Mouse (Mus musculus): ENCODE data around the gene Kcne1. TPM values are rescaled to one million over a fixed set of nuclear protein-coding genes. Genes with fewer than 3 reads are reported as not detected.

Gene Kcne1
- polyA plus RNA-seq, 1 experiment, result 1.5 TPM

DNA sequence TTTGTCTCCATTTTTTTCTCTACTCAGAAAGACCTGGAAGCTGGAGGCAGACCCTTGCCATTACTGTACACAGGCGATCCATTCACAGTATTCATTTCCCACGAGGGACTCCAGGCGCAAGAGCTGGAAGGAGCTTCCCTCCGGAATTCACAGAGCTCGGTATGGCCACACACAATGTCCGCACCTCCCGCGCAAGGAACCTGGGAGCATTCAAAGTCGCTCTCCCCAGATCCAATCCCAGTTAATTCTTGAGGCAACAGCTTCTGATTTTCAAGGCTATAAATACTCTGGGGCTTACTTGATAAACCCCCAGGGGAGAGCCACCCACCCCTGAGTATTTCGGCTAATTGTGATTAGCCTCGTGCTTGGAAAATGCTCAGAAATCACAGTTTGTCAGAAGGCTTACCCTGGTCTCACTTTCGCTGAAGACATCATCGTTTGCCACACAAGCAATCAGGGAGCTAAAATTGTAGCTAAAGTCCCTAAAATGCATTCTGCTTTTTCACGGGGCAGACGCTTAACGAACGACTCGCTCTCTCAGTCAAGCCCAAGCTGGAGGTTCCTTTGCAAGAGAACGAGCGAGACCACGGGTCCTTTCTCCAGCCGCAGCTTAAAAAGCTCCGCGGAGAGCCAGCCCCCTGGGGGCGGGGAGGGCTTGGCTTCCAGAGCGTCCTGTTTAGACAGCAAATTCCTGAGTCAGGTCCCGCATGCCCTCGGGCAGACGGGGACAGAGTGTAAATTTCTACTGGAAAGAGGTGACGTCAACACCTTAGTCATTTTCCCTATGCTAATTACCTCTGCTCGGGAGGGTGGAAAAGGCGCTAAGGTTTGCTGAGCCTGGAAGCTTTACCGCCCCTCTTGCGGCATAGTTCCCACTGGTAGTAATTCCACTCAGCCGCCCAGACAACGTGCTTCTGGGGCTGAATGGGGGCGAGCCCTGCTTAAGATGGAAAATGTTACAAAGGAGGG is 40.5 kb upstream of the Kcne1 start:
- H3K4me1 ChIP-seq (replicated peaks; ENCODE audit: control insufficient read depth, insufficient read depth, low read length), result no peaks in the 10 kb centered on the region
- no peak overlapping the region for H3K27ac ChIP-seq (ENCODE audit: control insufficient read depth, insufficient read depth, low read length)
- WGBS, result 8% methylated on average over 37 of the region's 37 CpGs
- H3K4me3 ChIP-seq (ENCODE audit: control insufficient read depth, insufficient read depth, low read length), result no peak overlapping the region
- TF ChIP-seq CTCF (IDR thresholded peaks at IDR 0.05; ENCODE audit: borderline replicate concordance, control insufficient read depth, extremely low read depth, insufficient read depth, low read length, poor library complexity) (no peak), POLR2A (IDR thresholded peaks at IDR 0.05; ENCODE audit: control insufficient read depth, extremely low read depth, insufficient read depth, low read length, poor library complexity) (no peak)
- peak; percentile 4 for DNase-seq
- H3K36me3 ChIP-seq (ENCODE audit: control insufficient read depth, insufficient read depth, low read length), result no peaks in the 10 kb centered on the region
- peaks cover 4% of the 10 kb centered on the region for H3K27me3 ChIP-seq (ENCODE audit: control insufficient read depth, insufficient read depth, low read length)

DNA sequence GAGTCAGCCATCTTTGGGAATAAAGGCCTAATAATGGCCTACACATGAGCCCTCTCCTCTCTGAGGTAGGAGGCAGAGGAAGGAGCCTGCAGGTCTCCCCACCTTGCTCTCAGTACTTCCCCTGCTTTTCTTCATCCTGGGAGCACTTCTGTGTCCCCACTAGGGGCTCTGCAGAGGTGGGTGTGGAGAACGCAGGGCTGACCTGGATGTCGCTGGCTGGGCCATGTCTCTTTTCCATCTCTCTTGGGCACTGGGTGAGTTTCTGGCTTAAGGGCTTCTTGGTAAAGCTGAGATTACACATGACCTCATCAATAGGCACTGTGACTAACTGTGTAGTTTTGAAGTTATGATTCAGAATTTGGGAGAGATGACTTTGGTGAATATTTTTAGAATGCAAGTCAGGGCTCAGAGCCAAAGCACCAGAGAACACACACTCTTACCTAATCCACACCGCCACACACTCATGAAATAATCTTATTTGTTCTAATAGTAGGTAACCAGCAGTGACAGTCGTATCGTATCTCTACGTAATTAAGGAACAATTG is 39.4 kb upstream of the Kcne1 start:
- 94% methylated on average over 6 of the region's 6 CpGs for WGBS
- Histone ChIP-seq H3K27ac (ENCODE audit: control insufficient read depth, insufficient read depth, low read length) (no peak overlapping the region), H3K4me3 (ENCODE audit: control insufficient read depth, insufficient read depth, low read length) (no peak overlapping the region), H3K36me3 (ENCODE audit: control insufficient read depth, insufficient read depth, low read length) (no peaks in the 10 kb centered on the region), H3K4me1 (replicated peaks; ENCODE audit: control insufficient read depth, insufficient read depth, low read length) (no peaks in the 10 kb centered on the region), H3K27me3 (ENCODE audit: control insufficient read depth, insufficient read depth, low read length) (peaks cover 4% of the 10 kb centered on the region)
- no peak for DNase-seq
- no peak for TF ChIP-seq POLR2A (IDR thresholded peaks at IDR 0.05; ENCODE audit: control insufficient read depth, extremely low read depth, insufficient read depth, low read length, poor library complexity)
- no peak for TF ChIP-seq CTCF (IDR thresholded peaks at IDR 0.05; ENCODE audit: borderline replicate concordance, control insufficient read depth, extremely low read depth, insufficient read depth, low read length, poor library complexity)

DNA sequence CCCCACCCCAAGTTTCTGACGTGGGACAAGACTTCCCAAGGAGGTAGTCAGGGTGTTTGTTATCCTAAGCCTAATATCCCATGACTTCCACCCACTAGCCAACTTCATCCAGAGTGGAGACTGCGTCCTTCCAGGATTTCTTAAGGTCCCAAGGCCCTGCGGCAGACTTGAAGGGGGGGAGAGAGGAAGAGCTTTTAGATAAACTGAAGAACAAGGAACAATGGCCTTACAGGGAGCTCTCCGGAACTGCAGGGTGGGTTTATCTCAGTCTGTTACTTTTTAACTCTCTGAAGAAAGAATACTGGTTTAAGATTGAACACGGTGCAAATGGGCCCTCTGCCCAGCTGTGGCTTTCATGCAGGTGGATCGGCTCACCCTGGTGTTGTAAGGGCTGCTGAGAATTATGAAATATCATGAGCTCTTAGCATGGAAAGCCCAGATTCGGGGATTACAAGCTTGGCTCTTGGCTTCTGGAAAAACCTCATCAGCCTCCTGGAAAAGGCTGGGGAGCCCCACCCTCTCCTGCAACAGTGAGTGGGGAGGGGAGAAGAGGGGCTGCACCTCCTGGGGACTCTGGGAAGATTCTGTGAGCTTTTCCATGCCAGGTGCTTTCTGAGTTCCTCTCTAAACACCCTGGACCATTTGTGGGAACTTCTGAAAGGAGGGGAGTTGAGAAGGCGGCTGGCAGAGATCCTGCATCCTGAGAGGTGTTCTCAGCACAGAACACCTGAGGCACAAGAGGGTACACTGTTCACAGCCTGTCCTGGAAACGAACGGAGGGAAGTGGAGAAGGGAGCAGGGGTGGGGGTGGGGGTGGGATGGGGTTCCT is 38.7 kb upstream of the Kcne1 start:
- Histone ChIP-seq H3K27ac (ENCODE audit: control insufficient read depth, insufficient read depth, low read length) (no peak overlapping the region), H3K4me3 (ENCODE audit: control insufficient read depth, insufficient read depth, low read length) (no peak overlapping the region), H3K36me3 (ENCODE audit: control insufficient read depth, insufficient read depth, low read length) (no peaks in the 10 kb centered on the region), H3K4me1 (replicated peaks; ENCODE audit: control insufficient read depth, insufficient read depth, low read length) (no peaks in the 10 kb centered on the region), H3K27me3 (ENCODE audit: control insufficient read depth, insufficient read depth, low read length) (peaks cover 4% of the 10 kb centered on the region)
- no peak for TF ChIP-seq CTCF (IDR thresholded peaks at IDR 0.05; ENCODE audit: borderline replicate concordance, control insufficient read depth, extremely low read depth, insufficient read depth, low read length, poor library complexity)
- TF ChIP-seq POLR2A (IDR thresholded peaks at IDR 0.05; ENCODE audit: control insufficient read depth, extremely low read depth, insufficient read depth, low read length, poor library complexity), result no peak
- no peak for DNase-seq
- WGBS, result 93% methylated on average over 10 of the region's 10 CpGs

DNA sequence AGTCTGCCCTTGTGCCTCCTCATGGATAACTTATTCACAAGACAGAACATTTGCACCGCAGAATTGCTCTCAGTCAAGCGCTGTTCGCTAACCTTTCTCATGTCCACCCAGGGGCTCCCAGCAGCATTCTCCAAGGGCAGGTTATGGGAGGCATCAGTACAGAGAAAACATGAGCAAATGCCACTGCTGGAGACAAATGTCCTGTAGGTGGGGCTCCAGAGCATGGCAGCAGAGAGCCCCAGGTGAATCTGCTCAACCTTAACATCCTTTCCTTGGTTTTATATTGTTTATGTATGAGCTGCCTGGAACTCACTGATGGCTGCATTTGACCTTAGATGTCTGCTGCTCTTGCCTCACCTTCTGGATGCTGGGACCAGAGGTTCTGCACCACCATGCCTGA is 34.5 kb upstream of the Kcne1 start:
- no peak for TF ChIP-seq POLR2A (IDR thresholded peaks at IDR 0.05; ENCODE audit: control insufficient read depth, extremely low read depth, insufficient read depth, low read length, poor library complexity)
- TF ChIP-seq CTCF (IDR thresholded peaks at IDR 0.05; ENCODE audit: borderline replicate concordance, control insufficient read depth, extremely low read depth, insufficient read depth, low read length, poor library complexity), result no peak

DNA sequence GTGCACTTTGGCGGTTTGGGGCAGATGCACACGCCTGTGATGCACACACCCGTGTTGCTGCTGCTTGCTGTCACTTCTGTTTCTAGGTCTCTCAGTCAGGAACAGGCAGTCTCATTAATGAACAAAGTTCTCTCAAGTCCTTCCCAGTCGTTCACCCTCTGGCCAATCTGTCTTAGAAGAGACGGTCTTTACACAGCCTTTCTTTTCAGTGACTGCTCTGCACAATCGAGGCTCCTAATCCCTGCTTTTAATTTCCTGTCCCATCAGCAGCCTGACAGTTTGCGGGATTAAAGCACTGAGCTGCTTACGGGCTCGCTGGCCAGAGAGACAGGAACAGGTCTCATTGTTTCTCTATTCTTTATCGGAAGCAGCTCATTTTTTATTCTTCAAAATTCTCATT is 28.4 kb upstream of the Kcne1 start:
- Histone ChIP-seq H3K4me1 (replicated peaks; ENCODE audit: control insufficient read depth, insufficient read depth, low read length) (no peaks in the 10 kb centered on the region), H3K27ac (ENCODE audit: control insufficient read depth, insufficient read depth, low read length) (no peak overlapping the region), H3K27me3 (ENCODE audit: control insufficient read depth, insufficient read depth, low read length) (no peaks in the 10 kb centered on the region), H3K4me3 (ENCODE audit: control insufficient read depth, insufficient read depth, low read length) (no peak overlapping the region), H3K36me3 (ENCODE audit: control insufficient read depth, insufficient read depth, low read length) (no peaks in the 10 kb centered on the region)
- DNase-seq, result no peak
- TF ChIP-seq POLR2A (IDR thresholded peaks at IDR 0.05; ENCODE audit: control insufficient read depth, extremely low read depth, insufficient read depth, low read length, poor library complexity) (no peak), CTCF (IDR thresholded peaks at IDR 0.05; ENCODE audit: borderline replicate concordance, control insufficient read depth, extremely low read depth, insufficient read depth, low read length, poor library complexity) (no peak)
- WGBS, result 81% methylated on average over 10 of the region's 10 CpGs

More for the DNA sequence above, 34.5 kb upstream of the Kcne1 start:
- H3K27ac ChIP-seq (ENCODE audit: control insufficient read depth, insufficient read depth, low read length), result no peak overlapping the region
- H3K36me3 ChIP-seq (ENCODE audit: control insufficient read depth, insufficient read depth, low read length), result no peaks in the 10 kb centered on the region
- H3K4me3 ChIP-seq (ENCODE audit: control insufficient read depth, insufficient read depth, low read length), result no peak overlapping the region
- H3K27me3 ChIP-seq (ENCODE audit: control insufficient read depth, insufficient read depth, low read length), result no peaks in the 10 kb centered on the region
- 98% methylated on average over 3 of the region's 3 CpGs for WGBS
- H3K4me1 ChIP-seq (replicated peaks; ENCODE audit: control insufficient read depth, insufficient read depth, low read length), result no peaks in the 10 kb centered on the region
- no peak for DNase-seq

DNA sequence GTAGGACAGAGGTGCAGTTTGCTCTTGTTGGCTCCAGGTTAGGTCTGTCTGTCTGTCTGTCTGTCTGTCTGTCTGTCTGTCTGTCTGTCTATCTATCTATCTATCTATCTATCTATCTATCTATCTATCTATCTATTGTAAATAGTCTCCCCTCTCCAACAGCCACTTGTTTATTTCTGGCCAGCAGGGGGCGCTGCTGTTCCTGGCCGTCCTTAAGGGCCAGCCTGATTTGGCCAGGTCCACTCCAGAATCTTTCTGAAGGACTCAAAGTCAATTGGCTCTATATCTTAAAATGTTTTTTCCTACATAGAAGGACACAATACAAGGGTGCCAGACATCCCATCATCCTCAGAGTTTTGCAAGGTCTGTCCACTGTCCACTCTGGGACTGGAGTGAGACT is 25.8 kb upstream of the Kcne1 start:
- DNase-seq, result peak; percentile 43
- Histone ChIP-seq H3K4me1 (replicated peaks; ENCODE audit: control insufficient read depth, insufficient read depth, low read length) (no peaks in the 10 kb centered on the region), H3K27me3 (ENCODE audit: control insufficient read depth, insufficient read depth, low read length) (no peaks in the 10 kb centered on the region), H3K4me3 (ENCODE audit: control insufficient read depth, insufficient read depth, low read length) (no peak overlapping the region), H3K27ac (ENCODE audit: control insufficient read depth, insufficient read depth, low read length) (no peak overlapping the region), H3K36me3 (ENCODE audit: control insufficient read depth, insufficient read depth, low read length) (no peaks in the 10 kb centered on the region)
- 4% methylated on average over 2 of the region's 2 CpGs for WGBS
- peak; percentile 65; the same call in 1 of the 2 replicates for TF ChIP-seq CTCF (IDR thresholded peaks at IDR 0.05; ENCODE audit: borderline replicate concordance, control insufficient read depth, extremely low read depth, insufficient read depth, low read length, poor library complexity)
- no peak for TF ChIP-seq POLR2A (IDR thresholded peaks at IDR 0.05; ENCODE audit: control insufficient read depth, extremely low read depth, insufficient read depth, low read length, poor library complexity)

Measured in thymus, adult 2 months (tissue).